Mouse (Mus musculus) spleen, postnatal 14 days (tissue): ENCODE data around the gene Tmsb10.
A peak's percentile ranks its signal among the peaks of the same experiment; 100 is the strongest.

ENCODE experiments used
- DNase-seq, 2 experiments: peaks; one replicate each; pipeline ENCODE4 v3.0.0; 2021 to 2022; ENCODE audit warnings: low spot score in 2 of 2

Gene Tmsb10

GRCm38 (mm10) chr6:72958662-72959071 is at the start of gene Tmsb10:
Gene Tmsb10 (minus strand): TSS chr6:72958748.
- no peak for DNase-seq

GRCm38 (mm10) chr6:73003601-73004000 is 45.1 kb upstream of the Tmsb10 start:
- DNase-seq = no peak

GRCm38 (mm10) chr6:73002391-73002790 is 43.8 kb upstream of the Tmsb10 start:
- no peak for DNase-seq

- DNase-seq = no peak
Observed at GRCm38 (mm10) chr6:72998809-72999208, 40.3 kb upstream of the Tmsb10 start.

GRCm38 (mm10) chr6:72993688-72994082 is 35.1 kb upstream of the Tmsb10 start:
- no peak for DNase-seq

GRCm38 (mm10) chr6:72993054-72993687 is 34.6 kb upstream of the Tmsb10 start:
- no peak for DNase-seq

GRCm38 (mm10) chr6:72990206-72990605 is 31.7 kb upstream of the Tmsb10 start:
- DNase-seq = no peak

- no peak for DNase-seq
Observed at GRCm38 (mm10) chr6:72989028-72989736, 30.6 kb upstream of the Tmsb10 start.

GRCm38 (mm10) chr6:72982506-72982905 is 24.0 kb upstream of the Tmsb10 start:
- DNase-seq = no peak

GRCm38 (mm10) chr6:72981851-72982250 is 23.3 kb upstream of the Tmsb10 start:
- no peak for DNase-seq

- no peak for DNase-seq
Observed at GRCm38 (mm10) chr6:72981124-72981651, 22.6 kb upstream of the Tmsb10 start.

- DNase-seq = no peak
Observed at GRCm38 (mm10) chr6:72976866-72977265, 18.3 kb upstream of the Tmsb10 start.

- no peak for DNase-seq
Observed at GRCm38 (mm10) chr6:72971074-72971473, 12.5 kb upstream of the Tmsb10 start.

GRCm38 (mm10) chr6:72969787-72970186 is 11.2 kb upstream of the Tmsb10 start:
- DNase-seq = no peak

- DNase-seq = no peak
Observed at GRCm38 (mm10) chr6:72965199-72965598, 6.7 kb upstream of the Tmsb10 start.

GRCm38 (mm10) chr6:72962281-72962741 is 3.8 kb upstream of the Tmsb10 start:
- no peak for DNase-seq

- no peak for DNase-seq
Observed at GRCm38 (mm10) chr6:72961603-72962002, 3.1 kb upstream of the Tmsb10 start.

GRCm38 (mm10) chr6:72960675-72961074 is 2.1 kb upstream of the Tmsb10 start:
- DNase-seq = no peak

- DNase-seq = no peak
Observed at GRCm38 (mm10) chr6:72959175-72959574, 627 bp upstream of the Tmsb10 start.

GRCm38 (mm10) chr6:72957676-72958641 is 589 bp downstream of the Tmsb10 start:
- peak; percentile 72 to 79 for DNase-seq

- no peak for DNase-seq
Observed at GRCm38 (mm10) chr6:72957093-72957435, 1.5 kb downstream of the Tmsb10 start.
